Mouse (Mus musculus) limb, embryonic 12.5 days (tissue): ENCODE measurements around the gene Vmn2r91. TPM values are rescaled to one million over a fixed set of nuclear protein-coding genes. Genes with fewer than 3 reads are reported as not detected.
"Not testable (repeated sequence)": the region's sequence is repeated elsewhere in the genome, so short reads cannot be mapped to it uniquely, and the experiment has no call there.

ENCODE experiments used
- ATAC-seq: fragments of 200-750 bp; cut with Nextera tagmentation; 2 replicates; pipeline ENCODE4 v1.8.0; 2017; ENCODE audit warnings: low read depth, moderate TSS enrichment; ENCODE audit not compliant: insufficient number of reproducible peaks, insufficient read depth, low FRiP score, low TSS enrichment
- H3K27ac ChIP-seq: fragments of 300-500 bp; sonication (generic); 2 replicates; pipeline ENCODE4 v1.5.1; 2016; ENCODE audit warnings: mild to moderate bottlenecking, moderate library complexity
- H3K27me3 ChIP-seq: fragments of 300-500 bp; sonication (generic); 2 replicates; pipeline ENCODE4 v1.6.1; 2016; ENCODE audit warnings: mild to moderate bottlenecking, moderate library complexity
- H3K36me3 ChIP-seq: fragments of 300-500 bp; sonication (generic); 2 replicates; pipeline ENCODE4 v1.6.1; 2016; ENCODE audit warnings: mild to moderate bottlenecking, moderate library complexity
- H3K4me1 ChIP-seq: fragments of 300-500 bp; sonication (generic); replicated peaks from 2 replicates; pipeline ENCODE4 v1.6.1; 2016
- H3K4me2 ChIP-seq: fragments of 300-500 bp; sonication (generic); 2 replicates; pipeline ENCODE4 v1.6.1; 2016; ENCODE audit warnings: mild to moderate bottlenecking, moderate library complexity
- H3K4me3 ChIP-seq: fragments of 300-500 bp; sonication (generic); replicated peaks from 2 replicates; pipeline ENCODE4 v1.5.1; 2016; ENCODE audit warnings: mild to moderate bottlenecking
- H3K9ac ChIP-seq: fragments of 300-500 bp; sonication (generic); replicated peaks from 2 replicates; pipeline ENCODE4 v1.6.1; 2016; ENCODE audit warnings: mild to moderate bottlenecking, moderate library complexity
- H3K9me3 ChIP-seq: fragments of 300-500 bp; sonication (generic); 2 replicates; pipeline ENCODE4 v1.6.1; 2016; ENCODE audit warnings: mild to moderate bottlenecking, moderate library complexity
- WGBS: fragments of 180-500 bp; shearing (Covaris S2); methylation state at CpG from one replicate; pipeline ENCODE4 v1.1.7; 2016; 5-methylcytosine and 5-hydroxymethylcytosine counted together
- polyA plus RNA-seq: library from polyadenylated mRNA; unstranded; fragments of >200 nt; fragmentation: Nextera tagmentation; extraction: Ambion mirVana; gene quantifications from 2 replicates; pipeline ENCODE4 v1.2.1, GENCODE M21; 2016

Gene Vmn2r91
- polyA plus RNA-seq, result not detected in 2 replicates

DNA sequence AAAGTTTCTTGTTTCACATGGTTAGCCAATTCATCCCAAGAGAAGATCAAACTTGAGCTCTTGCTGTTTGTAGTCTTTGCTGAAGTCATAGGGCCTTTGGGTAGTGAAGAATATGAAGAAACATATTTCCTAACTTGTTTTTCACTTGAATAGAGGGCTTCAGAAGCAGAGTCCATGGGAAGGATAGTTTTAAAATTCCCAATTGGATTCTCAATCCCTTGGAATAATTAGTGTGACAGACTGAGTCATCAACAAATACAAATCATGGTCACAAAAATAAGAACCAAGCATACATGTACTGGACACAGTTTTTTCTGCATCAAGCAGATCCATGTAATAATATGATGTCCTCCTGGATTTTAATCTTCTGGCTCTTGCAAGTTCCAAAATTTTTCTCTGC is at the start of gene Vmn2r91:
Vmn2r91 (plus strand) TSS at position 301 of the 400 bp plus-strand sequence.
- H3K36me3 ChIP-seq, ATAC-seq, H3K9ac ChIP-seq, H3K9me3 ChIP-seq, H3K4me2 ChIP-seq, H3K27me3 ChIP-seq, H3K4me3 ChIP-seq, H3K27ac ChIP-seq, H3K4me1 ChIP-seq: not testable (repeated sequence)

DNA sequence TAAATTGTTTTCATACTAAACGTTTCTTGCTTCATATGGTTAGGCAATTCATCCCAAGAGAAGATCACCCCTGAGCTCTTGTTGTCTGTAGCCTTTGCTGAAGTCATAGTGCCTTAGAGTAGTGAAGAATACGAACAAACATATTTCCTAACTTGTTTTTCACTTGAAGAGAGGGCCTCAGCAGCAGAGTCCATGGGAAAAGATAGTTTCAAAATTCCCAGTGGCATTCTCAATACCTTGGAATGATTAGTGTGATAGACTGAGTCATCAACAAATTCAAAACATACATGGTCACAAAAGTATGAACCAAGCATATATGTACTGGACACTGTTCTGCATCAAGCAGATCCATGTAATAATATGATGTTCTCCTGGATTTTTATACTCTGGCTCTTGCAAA is 35.7 kb upstream of the Vmn2r91 start, which contains the start of gene Vmn2r124:
Vmn2r124 (plus strand) TSS at position 301 of the 400 bp plus-strand sequence.
- H3K27me3 ChIP-seq, result no peaks in the 10 kb centered on the region
- no peaks in the 10 kb centered on the region for H3K4me1 ChIP-seq
- no peak within 1 kb of the TSS for H3K4me2 ChIP-seq
- H3K9me3 ChIP-seq, result no peaks in the 10 kb centered on the region
- H3K9ac ChIP-seq, result no peak within 1 kb of the TSS
- no peak within 1 kb of the TSS for H3K4me3 ChIP-seq
- 54% methylated on average over 2 of the region's 2 CpGs for WGBS
- no peak for ATAC-seq
- no peak within 1 kb of the TSS for H3K27ac ChIP-seq
- no peaks in the 10 kb centered on the region for H3K36me3 ChIP-seq

DNA sequence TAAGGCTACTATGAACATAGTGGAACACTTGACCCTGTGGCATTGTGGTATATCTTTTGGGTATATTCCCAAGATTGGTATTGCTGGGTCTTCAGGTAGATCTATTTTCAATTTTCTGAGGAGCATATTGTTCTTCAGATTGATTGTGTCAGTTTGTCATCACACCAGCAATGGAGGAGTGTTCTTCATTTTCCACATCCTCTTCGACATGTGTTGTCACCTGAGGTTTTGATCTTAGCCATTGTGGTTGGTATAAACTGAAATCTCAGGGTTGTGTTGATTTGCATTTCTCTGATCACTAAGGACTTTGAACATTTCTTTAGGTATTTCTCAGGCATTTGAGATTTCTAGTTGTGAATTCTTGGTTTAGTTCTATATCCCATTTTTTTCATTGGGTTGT is 10.8 kb downstream of the Vmn2r91 start:
- WGBS, result 68% methylated on average over 1 of the region's 1 CpGs
- H3K27me3 ChIP-seq, H3K27ac ChIP-seq, H3K4me2 ChIP-seq, H3K4me1 ChIP-seq, H3K9me3 ChIP-seq, H3K36me3 ChIP-seq, H3K4me3 ChIP-seq, H3K9ac ChIP-seq, ATAC-seq: not testable (repeated sequence)

DNA sequence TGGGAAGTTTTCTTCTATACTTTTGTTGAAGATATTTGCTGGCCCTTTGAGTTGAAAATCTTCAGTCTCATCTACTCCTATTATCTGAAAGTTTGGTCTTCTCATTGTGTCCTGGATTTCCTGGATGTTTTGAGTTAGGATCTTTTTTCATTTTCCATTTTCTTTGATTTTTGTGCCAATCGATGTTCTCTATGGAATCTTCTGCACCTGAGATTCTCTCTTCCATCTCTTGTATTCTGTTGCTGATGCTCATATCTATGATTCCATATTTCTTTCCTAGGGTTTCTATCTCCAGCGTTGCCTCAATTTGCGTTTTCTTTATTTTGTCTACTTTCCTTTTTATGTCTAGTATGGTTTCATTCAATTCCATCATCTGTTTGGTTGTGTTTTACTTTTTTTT is 17.4 kb downstream of the Vmn2r91 start:
- not testable (repeated sequence) for H3K4me3 ChIP-seq, H3K27ac ChIP-seq, H3K36me3 ChIP-seq, ATAC-seq, H3K27me3 ChIP-seq, H3K9me3 ChIP-seq, H3K9ac ChIP-seq, H3K4me2 ChIP-seq, H3K4me1 ChIP-seq
- WGBS, result 90% methylated on average over 3 of the region's 3 CpGs

DNA sequence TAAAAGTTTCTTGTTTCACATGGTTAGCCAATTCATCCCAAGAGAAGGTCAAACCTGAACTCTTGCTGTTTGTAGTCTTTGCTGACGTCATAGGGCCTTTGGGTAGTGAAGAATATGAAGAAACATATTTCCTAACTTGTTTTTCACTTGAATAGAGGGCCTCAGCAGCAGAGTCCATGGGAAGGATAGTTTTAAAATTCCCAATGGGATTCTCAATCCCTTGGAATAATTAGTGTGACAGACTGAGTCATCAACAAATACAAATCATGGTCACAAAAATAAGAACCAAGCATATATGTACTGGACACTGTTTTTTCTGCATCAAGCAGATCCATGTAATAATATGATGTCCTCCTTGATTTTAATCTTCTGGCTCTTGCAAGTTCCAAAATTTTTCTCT is 66.8 kb downstream of the Vmn2r91 start, which contains the start of gene Vmn2r92:
Vmn2r92 (plus strand) TSS at position 301 of the 400 bp plus-strand sequence.
- H3K4me3 ChIP-seq, H3K4me2 ChIP-seq, ATAC-seq, H3K36me3 ChIP-seq, H3K27me3 ChIP-seq, H3K9ac ChIP-seq, H3K27ac ChIP-seq, H3K9me3 ChIP-seq, H3K4me1 ChIP-seq: not testable (repeated sequence)
- WGBS, result 73% methylated on average over 1 of the region's 1 CpGs

DNA sequence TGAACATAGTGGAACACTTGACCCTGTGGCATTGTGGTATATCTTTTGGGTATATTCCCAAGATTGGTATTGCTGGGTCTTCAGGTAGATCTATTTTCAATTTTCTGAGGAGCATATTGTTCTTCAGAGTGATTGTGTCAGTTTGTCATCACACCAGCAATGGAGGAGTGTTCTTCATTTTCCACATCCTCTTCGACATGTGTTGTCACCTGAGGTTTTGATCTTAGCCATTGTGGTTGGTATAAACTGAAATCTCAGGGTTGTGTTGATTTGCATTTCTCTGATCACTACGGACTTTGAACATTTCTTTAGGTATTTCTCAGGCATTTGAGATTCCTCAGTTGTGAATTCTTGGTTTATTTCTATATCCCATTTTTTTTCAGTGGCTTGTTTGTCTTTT is 76.4 kb downstream of the Vmn2r91 start:
- not testable (repeated sequence) for H3K4me2 ChIP-seq, ATAC-seq, H3K27me3 ChIP-seq, H3K4me3 ChIP-seq, H3K4me1 ChIP-seq, H3K27ac ChIP-seq, H3K36me3 ChIP-seq, H3K9ac ChIP-seq, H3K9me3 ChIP-seq
- WGBS, result 77% methylated on average over 2 of the region's 2 CpGs

Other genes with a start within 250 kb of the Vmn2r91 start
- 1.5 and 1.8 TPM in 2 replicates for gene Has1, start 229.8 kb upstream of the Vmn2r91 start, polyA plus RNA-seq
- gene Fpr1, start 201.1 kb upstream of the Vmn2r91 start, polyA plus RNA-seq, result not detected in 2 replicates
- not detected in 2 replicates for gene Fpr2, start 197.2 kb upstream of the Vmn2r91 start, polyA plus RNA-seq
- gene Fpr3, start 197.2 kb upstream of the Vmn2r91 start, polyA plus RNA-seq, result not detected in 2 replicates
- not detected in 2 replicates for gene Fpr-rs4, start 63.3 kb upstream of the Vmn2r91 start, polyA plus RNA-seq
- not detected in 2 replicates for gene Vmn2r124, start 35.6 kb upstream of the Vmn2r91 start, polyA plus RNA-seq
- gene Vmn2r92, start 66.9 kb downstream of the Vmn2r91 start, polyA plus RNA-seq, result not detected in 2 replicates
- not detected in 2 replicates for gene Vmn2r94, start 192.7 kb downstream of the Vmn2r91 start, polyA plus RNA-seq
- not detected in 2 replicates for gene Vmn2r93, start 213.1 kb downstream of the Vmn2r91 start, polyA plus RNA-seq